Mouse (Mus musculus) layer of hippocampus, adult 18-20 months (tissue): Measurements from ENCODE around the gene Rasl12. TPM values are rescaled to one million over a fixed set of nuclear protein-coding genes. Genes with fewer than 3 reads are reported as not detected.
A peak's percentile ranks its signal among the peaks of the same experiment; 100 is the strongest.

Experiments
- DNase-seq, 2 experiments: peaks; one replicate each; pipeline ENCODE4 v3.0.0; 2022; ENCODE audit warnings: low spot score in 2 of 2
- total RNA-seq, 2 experiments: library from RNA; stranded (reverse); gene quantifications; 2 replicates each; pipeline ENCODE4 v1.2.3; 2021

Gene Rasl12
- total RNA-seq, 2 experiments from 2014 or later = 2.4 to 2.8 TPM

DNA sequence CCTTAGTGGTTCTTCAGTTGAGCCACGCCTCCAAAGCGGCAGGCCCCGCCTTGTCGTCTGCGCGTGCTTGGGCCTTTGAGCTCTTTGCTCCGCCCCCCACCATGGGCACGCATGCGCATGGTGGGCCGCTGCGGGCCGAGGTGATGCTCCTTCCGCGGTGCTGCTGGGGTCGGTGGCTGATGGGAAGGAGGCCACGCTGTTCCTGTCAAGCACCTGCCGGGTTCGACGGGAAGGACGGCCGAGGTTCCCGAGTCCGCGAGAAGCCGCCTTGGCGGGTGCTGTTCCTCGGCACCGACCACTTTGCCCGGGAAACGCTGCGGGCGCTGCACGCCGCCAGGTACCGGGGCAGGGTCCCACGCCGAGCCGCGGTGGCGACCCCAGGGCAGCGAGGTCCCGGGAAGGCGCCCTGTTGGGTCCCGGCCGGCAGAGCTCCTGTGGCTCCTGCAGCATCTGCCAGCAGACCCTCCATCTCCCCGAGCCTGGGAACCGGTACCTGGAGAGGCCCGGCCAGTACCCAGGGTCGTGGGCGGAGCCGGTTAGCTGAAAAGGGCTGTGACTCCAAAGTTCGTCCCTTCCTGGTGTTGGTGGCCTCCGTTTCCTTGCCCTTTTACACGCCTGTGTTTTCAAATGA, 37.5 kb downstream of the Rasl12 start, which contains the start of gene Mtfmt:
Mtfmt (plus strand) TSS at position 112 of the 631 bp plus-strand sequence.
- peak; percentile 87 to 92 for DNase-seq

DNA sequence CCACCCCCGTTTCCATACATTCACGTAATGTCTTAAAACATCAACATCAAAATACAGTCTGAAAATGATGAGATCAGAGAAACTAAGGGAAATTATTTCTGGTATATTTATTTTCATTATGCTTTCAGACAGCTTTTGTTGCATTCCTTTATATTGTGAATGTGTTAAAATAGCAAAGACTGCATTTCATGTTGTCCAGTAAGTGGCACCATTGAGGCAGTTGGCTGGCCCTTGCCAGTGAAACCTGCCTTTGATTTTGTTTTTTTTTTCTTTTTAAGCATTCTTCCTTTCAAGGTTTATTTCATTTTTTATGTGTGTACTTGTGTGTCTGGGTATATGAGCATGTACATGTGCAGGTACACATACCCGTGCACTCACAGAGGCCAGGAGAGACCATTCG, 46.4 kb downstream of the Rasl12 start:
- DNase-seq = no peak

GRCm38 (mm10) chr9:65447951-65448350, 49.6 kb downstream of the Rasl12 start:
- DNase-seq = no peak

- DNase-seq = no peak
Measured at GRCm38 (mm10) chr9:65458975-65459374, 60.7 kb downstream of the Rasl12 start.

DNA sequence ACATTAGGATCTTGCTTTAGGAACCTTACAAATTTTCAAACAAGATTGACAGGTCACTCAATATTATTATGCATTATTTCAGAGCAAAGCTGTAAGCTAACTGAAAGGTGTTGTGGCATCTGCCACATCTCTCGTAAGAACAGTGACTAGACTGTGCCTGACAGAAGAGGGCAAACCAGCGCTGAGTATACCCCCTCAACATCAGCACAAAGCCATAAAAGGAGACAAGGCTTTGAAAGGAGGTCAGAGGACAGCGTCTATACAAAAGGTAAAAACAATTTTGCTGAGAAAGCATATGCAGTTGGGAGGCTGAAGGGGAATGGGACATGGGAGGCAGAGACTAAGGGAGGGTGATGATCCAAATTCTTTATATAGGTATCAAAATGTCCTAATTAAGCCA, 61.9 kb downstream of the Rasl12 start:
- no peak for DNase-seq

DNA sequence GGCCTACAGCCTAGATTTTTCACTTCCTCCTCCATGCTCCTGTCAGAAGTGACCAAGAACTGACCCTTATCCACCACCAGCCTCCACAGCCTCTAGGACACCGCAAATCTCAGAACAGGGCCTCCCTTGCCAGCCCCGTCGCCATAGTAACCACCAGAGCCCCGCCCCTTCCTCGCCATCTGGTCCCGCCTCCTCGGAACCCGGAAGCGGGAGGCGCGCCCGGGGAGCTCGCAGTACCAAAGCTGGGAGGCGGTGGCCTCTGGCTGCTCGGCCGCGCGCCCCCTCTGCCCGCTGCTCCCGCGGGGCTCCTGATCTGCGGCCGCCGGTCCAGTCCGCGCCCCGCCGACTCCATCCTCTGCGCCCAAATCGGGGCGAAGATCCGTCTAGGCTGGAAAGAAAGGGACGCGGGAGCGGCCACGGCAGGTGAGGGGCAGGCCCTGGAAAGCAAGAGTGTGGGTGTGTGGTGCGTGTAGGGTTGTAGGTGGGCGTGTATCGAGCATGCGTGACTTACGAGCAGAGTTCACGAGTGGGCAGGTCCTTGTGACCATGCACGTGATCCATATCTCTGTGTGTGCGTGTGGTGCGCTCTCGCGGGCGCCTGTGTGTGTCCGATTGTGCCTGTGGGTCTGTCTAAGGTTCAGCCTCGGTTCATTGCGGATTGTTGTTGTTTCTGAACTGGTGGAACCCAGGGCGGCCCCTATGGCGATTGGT, 62.6 kb downstream of the Rasl12 start, which contains the start of gene Spg21:
Spg21 (plus strand) TSS at position 216 of the 711 bp plus-strand sequence.
- DNase-seq = peak; percentile 92 to 96

DNA sequence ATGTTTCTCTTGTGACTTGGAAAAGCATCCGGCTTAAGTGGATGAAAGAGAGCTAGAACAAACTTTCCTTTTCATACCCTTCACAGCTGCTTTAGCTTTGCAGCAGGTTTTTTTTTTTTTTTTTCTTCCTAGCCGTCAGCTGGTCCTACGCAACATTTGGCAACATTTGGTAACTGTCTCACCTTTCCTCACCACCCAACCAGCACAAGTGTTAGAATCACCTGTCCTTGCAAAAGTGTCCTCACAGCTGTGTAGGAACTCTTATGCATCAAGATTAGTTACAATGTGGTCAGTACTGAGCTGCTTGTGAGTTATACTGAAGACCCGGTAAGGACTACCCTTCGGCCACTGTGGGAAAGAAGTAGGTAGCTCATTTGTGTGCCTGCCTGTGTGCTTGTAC, 64.2 kb downstream of the Rasl12 start:
- DNase-seq = no peak

GRCm38 (mm10) chr9:65464161-65464560, 65.9 kb downstream of the Rasl12 start:
- DNase-seq = peak in 1 of 2 experiments; percentile 50

Other genes starting within 250 kb of the Rasl12 start
- gene Parp16, start 203.2 kb upstream of the Rasl12 start, total RNA-seq = 1 to 10 TPM; 3.8 to 4.3 TPM
- gene Cilp, start 133.3 kb upstream of the Rasl12 start, total RNA-seq = not detected
- gene Clpx, start 104.2 kb upstream of the Rasl12 start, total RNA-seq = 10 to 100 TPM; 28.7 to 29.6 TPM
- 10 to 100 TPM; 27.5 to 27.8 TPM for gene Pdcd7, start 52.4 kb upstream of the Rasl12 start, total RNA-seq
- gene Ubap1l, start 37.5 kb upstream of the Rasl12 start, total RNA-seq = 1 to 10 TPM; 3.2 to 3.6 TPM
- gene Kbtbd13, start 6.9 kb upstream of the Rasl12 start, total RNA-seq = under 1 TPM; 0.25 TPM
- not detected for gene Slc51b, start 24.4 kb downstream of the Rasl12 start, total RNA-seq
- 10 to 100 TPM; 17.1 to 18.0 TPM for gene Mtfmt, start 37.3 kb downstream of the Rasl12 start, total RNA-seq
- gene Spg21, start 62.4 kb downstream of the Rasl12 start, total RNA-seq = 10 to 100 TPM; 33.0 to 34.1 TPM
- gene Ankdd1a, start 121.7 kb downstream of the Rasl12 start, total RNA-seq = 1 to 10 TPM; 3.6 to 3.7 TPM
- 10 to 100 TPM in 1 of 2 experiments, 1 to 10 TPM in 1; 7.7 to 11.7 TPM for gene Plekho2, start 181.5 kb downstream of the Rasl12 start, total RNA-seq
- under 1 TPM in 1 of 2 experiments, not detected in 1; 0.12 TPM for gene Pif1, start 188.7 kb downstream of the Rasl12 start, total RNA-seq
- gene Rbpms2, start 231.1 kb downstream of the Rasl12 start, total RNA-seq = 1 to 10 TPM; 2.2 to 3.2 TPM